Mouse (Mus musculus) testis, postnatal 14 days (tissue): Measurements from ENCODE around the gene Mvp.

Experiments
- DNase-seq: peaks from one replicate; pipeline ENCODE4 v3.0.0; 2021; ENCODE audit warnings: low spot score

Mvp gene

DNA sequence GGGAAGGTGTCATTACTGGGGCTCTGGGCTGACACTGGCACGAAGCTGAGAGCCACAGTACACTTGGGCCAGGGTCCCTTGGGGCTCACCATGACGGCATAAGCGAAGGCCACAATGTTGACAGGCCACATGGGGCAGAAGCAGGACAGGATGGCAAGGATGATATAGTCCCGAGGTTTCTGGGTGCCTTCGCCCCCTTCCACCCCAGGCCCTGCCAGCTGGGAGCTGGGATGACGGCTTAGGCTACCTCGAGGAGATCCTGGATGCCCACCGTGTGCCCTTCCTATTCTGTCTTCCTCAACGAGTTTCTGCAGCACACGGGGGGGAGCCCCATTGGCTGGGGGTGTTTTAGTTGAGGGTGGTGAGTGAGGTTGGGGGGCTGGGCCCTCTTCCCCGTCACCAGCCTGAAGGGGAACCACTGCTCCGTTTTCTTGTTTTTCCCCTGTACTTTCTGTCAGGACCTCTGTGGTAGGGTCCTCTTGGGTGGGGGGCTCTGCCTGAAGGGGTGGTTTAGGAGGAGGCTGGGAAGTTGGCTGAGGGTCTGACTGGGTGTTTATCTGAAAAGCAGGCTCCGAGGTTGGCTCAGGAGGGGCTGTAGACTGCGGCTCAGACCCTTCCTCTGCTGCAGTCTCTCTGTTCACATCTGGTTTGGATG, 5.0 kb upstream of the Mvp start:
- DNase-seq = no peak

DNA sequence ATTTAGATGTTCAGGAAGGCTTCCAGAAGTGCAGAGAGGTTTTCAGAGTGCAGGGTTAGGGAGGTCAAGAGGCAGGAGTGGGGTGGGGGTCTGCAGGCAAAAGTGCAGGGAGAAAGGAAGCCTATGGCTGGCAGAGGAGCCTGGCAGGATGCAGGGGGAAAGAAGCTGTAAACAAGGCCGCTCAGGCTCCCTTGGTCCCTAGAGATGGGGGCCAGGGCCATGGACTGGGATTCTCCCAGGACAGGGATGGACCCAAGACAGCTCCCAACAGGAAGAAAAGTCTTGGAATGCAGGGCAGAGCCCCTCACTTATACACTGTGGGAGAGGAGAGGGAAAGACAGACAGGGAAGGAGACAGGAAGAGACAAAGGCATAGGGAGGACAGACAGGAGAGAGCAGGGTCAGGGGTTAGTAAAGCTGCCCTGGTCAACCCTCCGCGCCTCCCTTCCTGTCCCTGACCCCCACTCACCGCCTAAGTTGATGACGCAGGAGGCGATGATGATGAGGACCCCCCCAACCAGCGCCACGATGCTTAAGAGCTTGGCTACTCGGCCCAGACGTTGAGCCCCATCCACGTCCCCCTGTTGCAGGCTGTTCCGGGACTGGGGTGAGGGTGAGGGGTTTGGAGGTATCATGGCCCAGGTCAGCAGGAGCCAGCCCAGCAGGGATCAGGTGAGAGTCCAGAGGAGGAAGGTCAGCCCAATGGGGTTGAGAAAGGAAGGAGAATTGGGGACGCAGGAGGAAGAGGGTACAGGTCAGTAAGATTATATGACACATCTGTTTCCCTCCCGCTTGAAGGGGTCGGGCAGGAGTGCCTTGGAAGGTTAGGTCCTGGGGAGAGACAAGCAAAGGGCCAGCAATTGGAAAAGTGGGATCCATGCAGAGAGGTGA, 4.2 kb upstream of the Mvp start:
- no peak for DNase-seq

DNA sequence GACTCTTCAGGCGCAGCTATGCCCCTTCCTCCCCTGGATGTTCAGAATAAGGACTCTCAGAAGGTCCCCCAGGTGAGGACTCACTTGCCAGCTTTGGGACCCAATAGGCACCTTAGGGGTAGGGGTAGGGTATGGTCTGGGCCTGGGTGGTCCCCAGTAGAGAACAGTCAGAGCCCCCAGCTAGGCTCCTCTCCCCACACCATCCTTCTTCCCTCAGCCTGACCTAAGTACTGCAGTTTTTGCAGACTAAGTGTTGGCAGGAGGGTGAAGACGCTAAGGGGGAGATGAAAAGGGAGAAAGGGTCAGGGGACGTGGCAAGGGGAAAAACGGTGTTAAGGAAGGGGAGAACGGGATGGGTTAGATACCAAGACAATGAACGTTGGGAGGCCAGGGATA, 3.5 kb upstream of the Mvp start:
- DNase-seq = no peak

DNA sequence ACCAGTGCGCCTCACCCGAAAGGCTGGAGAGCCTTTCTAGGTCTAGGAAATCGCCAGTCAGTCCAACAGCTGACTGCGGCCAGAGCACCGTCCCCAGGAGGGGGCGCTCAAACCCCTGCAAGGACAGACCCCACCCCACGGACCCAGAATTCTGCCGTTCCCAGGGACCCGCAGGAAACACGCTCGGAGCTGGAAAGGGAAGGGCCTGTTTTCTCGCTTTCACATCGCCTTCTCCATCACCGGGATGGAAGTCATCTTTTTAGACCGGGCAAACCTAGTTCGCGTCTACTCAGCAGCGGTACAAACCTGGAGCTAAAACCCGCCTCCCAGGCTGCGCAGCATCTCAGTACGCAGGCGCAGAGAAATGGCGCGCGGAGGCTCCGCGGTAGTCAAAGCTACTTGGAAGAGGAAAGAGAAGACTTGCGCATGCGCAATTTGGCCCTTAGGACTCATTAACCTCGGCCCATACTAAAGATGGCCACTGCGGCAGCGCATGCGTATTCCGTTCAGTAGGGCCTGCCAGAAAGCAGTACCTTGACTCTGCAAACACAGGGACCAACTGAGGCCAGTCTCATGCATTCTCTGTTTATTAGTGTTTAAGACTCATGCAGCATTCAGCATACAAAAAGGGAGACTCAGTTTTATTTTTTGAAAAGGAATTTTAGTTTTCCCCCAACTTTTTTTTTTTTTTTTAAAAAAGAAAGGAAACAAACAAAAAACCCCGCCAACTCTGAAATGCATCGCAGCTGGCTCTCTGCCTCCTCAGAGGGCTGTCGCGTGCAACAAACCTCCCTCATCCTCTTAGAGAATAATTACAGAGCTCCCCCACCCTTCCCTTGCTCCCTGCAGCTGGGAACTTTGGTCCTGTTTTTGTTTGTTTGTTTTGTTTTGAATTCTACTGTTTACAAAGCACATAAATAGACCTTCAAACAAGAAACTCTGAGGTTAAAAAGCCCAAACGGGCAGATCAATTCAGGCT, 2.8 kb upstream of the Mvp start, which contains the start of gene Pagr1a:
Gene Pagr1a (minus strand): TSS at position 382 of the 979 bp plus-strand sequence.
- DNase-seq = peak; percentile 98

DNA sequence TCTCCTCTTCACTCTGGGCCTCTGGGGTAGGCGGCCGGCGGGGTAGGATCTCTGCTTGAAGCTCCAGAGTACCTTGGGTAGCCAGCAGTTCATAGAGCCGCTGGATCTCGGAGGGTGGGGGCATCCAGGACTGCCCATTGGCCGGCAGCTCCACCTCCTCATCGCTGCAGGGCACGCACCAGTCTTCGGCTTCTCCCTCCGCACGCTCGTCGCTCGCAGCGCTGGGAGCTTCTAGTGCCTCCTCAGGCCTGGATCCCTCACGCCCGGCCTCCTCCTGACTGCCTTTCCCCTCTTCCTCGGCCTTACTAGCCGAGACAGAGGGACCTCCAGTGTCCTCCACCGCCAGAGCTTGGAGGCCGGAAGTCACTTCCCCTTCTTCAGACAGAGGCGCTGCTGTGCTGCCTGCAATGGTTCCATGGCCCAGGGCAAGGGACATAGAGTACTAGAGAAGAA, 2.1 kb upstream of the Mvp start:
- no peak for DNase-seq

DNA sequence TGATC, 1.9 kb upstream of the Mvp start, which contains the start of gene Pagr1b:
Gene Pagr1b (minus strand): TSS at position 4 of the 5 bp plus-strand sequence.
- DNase-seq = no peak

DNA sequence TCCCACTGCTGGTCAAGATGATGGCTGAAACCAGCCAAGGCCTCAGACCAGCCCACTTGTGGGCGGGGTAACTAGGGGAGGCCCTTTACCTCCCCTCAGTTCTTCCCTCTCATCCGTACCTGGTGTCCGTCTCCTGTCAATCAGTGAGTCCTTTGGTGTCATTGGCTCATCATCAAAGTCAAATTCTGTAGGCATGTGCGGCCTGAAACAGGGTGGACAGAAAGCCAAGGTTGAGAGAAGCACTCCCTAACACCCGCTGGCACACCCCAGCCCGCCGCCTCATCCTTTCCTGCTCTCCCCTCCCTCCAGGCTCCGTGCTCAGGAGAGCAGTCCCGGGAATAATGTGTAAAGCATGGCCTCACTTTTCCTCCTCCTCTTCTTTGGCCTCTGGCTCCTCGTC, 1.7 kb upstream of the Mvp start:
- DNase-seq = peak; percentile 47

DNA sequence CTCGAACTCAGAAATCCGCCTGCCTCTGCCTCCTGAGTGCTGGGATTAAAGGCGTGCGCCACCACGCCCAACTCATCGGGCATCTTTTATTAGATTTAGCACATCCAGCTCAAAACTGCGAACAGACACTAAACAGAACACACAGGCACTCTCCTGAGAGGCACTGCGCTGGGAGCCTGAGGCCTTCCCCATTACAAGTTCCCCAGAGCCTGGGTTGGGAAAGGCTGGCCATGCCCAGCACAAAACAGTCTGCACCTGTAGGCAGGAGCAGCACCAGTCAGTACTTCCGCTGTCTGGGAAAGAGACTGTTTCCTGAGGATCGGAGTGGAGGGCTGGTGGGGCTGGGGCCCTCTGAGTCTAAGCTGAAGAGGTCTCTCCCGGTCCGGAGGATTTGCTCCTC, 572 bp upstream of the Mvp start:
- DNase-seq = no peak

DNA sequence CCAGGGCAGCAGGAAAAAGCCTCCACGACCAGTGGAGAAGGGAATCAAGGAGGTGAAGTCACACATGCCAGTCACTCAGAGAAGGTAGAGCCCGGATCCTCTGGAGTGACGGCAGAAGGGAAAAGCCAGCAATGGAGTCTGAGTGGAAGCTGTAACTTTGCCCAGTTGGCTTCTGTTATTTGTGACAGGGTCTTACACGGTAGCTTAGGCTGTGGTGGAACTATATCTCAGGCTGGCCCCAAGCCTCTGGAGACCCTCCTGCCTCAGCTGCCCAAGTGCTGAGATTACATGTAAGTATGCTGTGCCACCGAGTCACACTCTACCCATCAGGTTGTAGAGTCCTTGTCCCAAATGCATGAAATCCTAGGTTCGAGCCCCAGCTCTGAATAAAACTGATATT, 1.0 kb downstream of the Mvp start:
- DNase-seq = no peak

DNA sequence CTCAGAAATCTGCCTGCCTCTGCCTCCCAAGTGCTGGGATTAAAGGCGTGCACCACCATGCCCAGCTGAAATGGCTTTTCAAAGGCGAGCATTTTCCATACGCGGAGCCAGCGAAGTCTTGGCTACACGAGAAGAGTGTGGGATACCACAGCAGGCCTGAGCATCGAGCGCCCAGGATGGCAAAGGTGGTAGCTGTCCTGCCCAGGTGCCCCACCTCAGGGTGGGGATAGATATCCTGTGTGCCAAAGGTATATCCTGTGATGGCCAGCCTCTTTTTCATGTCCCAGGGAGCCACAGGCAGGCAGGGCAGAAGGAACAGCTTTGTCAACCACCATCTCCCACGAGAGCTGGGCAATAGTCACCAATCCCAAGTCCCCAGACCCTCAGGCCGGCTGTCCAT, 1.6 kb downstream of the Mvp start:
- DNase-seq = no peak

DNA sequence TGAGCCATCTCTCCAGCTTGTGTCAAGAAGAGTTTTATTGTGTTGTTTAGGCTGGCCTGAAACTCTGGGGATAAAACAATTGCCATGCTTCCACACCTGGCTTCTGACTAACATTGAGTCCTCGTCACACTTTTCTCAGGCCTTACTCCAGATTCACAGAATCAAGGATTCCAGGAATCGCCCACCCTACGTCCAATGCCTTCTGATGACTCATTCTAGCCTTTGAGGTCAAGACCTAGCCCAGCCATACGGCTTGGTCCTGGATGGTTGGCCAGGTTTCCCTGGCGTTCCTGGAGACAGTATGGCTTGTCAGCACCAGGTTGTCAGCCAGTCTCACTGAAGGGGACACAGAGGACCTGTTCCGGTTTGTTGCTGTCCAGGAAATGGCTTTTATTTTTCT, 2.0 kb downstream of the Mvp start:
- no peak for DNase-seq

DNA sequence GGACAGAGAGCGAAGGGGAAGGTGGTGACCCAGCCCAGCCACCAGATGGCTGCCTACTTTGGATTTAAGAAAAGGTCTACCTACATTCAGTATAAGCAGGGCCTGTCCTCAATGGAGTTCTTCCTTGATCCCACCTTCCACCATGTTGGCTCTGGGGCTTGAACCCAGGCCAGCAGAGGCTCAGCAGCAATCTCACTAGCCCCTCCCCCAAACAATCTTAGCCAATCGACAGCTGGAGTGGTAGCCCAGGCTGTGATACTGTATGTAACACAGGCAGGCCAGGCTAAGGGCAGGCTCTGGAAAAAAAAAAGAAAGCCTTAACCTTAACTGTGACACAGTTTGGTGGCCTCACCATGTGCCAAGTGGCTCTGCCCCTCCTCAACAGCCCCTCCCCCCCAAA, 2.7 kb downstream of the Mvp start:
- no peak for DNase-seq

DNA sequence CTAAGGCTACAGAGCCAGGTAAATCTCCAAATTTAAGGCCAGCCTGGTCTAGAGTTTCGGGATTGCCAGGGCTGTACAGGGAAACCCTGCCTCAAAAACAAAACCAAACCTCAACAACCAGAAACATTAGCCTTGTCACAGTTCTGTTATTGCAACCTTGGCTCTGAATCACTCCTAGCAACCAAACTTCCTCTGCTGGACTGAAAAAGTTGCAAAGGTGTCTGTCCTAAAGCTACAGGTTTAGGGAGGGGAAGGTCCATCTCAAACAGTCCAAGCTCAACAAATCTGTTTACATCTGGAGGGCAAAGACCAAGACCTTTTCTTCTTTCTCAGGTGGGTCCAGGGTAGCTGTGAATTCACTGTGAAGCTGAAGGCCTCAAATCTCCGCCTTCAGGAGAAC, 3.4 kb downstream of the Mvp start:
- no peak for DNase-seq

DNA sequence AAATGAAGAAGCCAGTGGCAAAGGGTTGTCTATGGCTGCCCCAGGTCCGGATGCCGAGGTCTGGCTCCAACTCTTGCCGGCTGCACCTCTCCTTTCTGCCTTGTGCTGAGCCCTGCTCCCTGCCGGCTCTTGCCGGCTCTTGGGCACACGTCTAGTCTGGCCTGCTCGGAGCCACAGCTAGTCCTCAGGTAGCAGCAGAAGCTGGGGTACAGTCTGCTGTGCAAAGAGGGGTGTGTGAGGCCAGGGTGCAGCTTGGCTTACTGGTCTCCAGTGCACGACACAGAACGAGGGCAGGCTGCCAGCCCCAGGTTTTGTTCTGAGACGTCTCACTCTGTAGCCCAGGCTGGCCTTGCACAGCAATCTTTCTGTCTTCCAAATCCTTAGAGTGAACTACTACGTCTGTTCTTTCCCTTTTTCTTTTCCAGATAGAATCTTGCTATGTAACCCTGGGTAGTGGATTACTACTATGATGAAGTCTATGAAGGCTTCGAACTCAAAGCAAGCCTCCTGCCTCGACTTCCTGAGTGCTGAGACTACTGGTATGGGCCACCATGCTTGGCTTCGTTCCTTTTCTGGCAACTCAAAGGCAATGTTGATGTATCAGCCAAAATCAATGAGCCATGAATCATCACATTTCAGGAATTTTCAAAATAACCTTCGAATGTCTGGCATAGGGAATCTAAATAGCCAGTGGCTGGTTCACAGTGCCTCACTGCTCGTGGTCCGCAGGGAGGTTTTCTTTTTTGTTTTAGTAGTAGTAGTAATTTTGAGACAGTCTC, 4.9 kb downstream of the Mvp start:
- no peak for DNase-seq

DNA sequence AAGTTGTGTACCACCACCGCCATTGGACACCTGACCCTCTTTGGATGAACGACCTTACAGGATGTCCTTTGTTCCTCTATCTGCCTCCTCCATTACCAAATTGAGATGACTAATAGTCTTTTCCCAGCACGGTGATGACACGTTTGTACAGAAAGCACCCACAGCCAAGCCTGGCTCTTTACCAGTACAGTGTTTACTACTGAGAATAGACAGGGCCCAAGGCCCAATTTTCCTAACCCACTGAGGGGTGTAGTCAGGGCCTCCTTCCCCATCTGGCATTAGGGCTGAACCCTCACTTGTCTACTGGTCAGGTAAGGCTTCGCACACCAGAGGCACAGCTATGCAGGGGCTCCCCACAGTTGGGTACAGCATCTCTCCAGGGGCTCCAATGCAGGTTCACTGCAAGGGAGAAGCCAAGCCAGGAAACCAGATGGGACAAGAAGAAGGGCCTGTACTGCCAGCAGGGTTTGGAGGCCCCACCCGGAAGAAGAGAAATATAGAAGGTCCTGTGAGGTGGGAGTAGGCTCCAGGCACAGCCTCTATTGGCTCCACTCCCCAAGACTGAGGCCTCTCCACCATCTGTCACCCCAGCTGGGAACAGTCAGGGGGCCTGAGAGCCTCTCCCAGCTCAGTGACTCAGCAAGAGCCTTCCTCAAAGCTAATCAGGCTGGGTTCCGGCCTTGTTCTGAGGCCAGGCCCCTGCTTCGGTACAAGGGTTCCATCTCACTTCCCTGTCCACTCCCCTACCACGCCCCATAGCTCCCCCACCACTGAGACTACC, 6.0 kb downstream of the Mvp start:
- DNase-seq = peak; percentile 76

DNA sequence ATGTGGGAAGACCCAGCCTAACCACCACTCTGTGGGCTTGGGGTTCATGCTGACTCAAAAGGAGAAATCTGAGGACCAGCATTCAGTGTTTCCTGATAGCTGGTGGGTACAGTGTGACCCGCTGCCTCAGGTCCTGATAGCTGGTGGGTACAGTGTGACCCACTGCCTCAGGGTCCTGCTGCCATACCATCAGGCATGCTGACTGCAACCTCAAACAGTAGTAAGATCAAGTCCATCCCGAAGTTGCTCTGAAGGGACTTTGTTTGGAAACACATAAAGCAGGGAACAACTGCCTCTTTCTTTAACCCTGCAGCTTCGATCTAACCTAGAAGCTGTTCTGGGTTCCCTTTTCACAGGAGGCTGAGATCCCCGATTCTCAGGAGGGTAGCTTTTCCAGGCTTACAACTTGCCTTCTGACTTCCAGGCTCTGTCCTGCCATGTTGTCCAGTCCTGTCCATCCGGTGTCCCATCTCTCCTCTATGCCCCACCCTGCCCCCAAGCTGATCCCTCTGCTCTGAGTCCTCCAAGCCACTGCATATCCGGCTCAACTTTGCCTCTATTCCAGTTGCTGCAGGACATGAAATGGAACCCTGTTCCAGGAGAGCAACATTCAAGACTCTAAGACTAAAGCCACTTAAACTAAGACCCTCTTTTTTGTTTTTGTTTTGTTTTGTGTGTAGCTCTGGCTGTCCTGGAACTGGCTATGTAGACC, 7.0 kb downstream of the Mvp start:
- no peak for DNase-seq

DNA sequence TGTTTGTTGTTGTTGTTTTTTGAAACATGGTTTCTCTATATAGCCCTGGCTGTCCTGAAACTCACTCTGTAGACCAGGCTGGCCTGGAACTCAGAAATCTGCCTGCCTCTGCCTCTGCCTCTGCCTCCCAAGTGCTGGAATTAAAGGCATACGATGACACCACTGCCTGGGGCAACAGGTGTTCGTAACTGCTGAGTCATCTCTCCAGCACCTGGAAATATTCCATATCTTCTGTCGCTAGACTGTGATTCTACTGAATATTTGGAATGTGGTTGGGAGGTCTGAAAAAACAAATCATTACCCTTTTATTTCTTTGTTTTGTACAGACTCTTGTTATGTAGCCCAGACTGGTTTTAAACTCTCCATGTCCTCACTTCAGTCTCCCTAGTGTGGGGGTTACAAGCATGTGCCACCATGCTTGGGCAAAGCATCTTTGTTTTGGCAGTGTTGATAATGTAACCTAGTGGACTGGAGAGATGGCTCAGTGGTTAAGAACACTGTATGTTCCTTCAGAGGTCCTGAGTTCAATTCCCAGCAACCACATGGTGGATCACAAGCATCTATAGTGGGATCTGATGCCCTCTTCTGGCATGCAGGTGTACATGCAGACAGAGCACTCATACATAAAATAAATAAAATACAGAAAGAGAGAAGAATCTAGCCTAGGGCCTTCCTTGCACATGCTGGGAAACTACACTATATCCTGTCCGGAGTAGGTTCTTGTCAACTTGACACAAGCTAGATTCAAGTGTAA, 10.1 kb downstream of the Mvp start:
- no peak for DNase-seq

DNA sequence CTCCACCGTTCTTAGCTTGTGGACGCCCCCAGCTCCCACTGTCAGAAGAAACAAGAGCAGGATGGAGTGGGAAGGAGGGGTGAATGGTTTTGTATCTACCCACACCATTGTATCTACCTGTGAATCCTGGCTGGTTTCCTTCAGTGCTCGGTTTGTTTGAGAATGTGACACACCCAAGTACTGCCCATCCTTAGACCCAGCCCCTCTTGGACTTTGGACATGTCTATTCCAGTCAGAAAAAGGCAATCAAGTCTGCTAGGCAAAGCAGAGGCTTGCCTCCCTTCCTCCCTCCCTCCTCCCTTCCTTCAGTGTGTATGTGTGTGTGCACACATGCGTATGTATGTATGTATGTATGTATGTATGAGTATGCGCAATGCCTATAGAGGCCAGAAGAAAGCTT, 10.8 kb downstream of the Mvp start:
- no peak for DNase-seq

DNA sequence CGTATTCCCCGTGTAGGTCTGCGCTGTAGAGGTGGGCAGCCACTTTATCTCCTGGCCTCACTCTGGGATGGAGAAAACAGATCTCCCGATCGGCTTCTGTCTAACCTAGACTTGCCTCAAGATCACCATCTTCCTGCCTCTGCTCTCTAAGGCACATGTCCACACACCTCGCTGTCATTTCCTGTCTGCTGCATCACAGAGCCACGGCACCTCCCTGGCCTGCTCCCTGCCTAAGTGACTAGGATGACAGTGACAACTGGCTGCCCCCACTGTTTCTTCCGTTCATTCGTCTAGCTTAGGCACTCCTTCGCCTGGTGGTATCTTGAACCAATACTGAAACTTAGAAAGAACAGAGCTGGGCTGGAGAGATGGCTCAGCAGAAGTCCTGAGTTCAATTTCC, 14.9 kb downstream of the Mvp start:
- no peak for DNase-seq

DNA sequence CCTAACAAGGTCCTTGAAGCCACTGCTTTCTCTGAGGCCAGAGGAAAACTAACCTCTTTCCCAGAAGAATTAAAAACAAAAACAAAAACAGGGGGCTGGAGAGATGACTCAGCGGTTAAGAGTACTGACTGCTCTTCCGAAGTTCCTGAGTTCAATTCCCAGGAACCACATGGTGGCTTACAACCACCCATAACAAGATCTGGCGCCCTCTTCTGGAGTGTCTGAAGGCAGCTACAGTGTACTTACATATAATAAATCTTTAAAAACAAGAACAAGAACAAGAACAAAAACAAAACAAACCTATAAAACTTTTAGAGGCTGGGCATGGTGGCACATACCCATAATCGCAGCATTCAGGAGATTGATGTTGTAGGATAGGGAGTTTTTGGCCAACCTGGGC, 18.0 kb downstream of the Mvp start:
- DNase-seq = no peak
